Mouse (Mus musculus): ENCODE data around the gene Blzf1.

DNA sequence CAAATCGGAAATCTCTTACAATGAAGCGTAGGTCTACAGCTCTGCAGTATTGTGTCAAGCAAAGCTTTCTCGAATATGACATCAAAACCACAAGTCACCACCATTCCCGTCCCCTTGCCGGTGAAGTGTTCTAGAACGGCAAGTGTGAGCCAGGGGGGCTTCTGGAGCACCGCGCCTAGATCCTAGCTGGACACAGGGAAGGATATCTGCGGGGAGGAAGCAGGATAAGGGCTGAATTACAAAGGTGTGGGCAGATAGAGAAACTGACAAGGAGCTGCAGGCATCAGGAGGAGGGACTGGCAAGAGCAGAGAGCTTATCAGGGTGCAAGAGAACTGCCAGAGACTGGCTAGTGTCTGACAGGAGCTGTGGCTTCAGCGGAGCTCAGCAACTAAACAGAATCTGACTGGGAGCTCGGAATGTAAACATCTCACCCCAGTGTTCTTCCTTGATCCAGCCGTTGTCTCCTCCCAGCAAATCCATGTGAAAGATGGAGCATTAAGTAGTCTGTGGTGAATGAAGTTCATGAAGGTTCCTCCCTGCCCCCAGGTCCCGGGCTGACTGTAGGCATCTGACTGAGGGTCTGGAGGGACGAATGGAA lies 12.4 kb upstream of the Blzf1 start:
- TF ChIP-seq CTCF (IDR thresholded peaks at IDR 0.05; ENCODE audit: low read depth) (no peak), EP300 (optimal IDR thresholded peaks at IDR 0.05) (no peak)

Measured in stomach, postnatal 0 days (tissue).